Mouse (Mus musculus): ENCODE results near the gene Sema3c. TPM values are rescaled to one million over a fixed set of nuclear protein-coding genes. Genes with fewer than 3 reads are reported as not detected.

Gene Sema3c
- polyA plus RNA-seq, 1 experiment from 2014 or later: 22.2 TPM

DNA sequence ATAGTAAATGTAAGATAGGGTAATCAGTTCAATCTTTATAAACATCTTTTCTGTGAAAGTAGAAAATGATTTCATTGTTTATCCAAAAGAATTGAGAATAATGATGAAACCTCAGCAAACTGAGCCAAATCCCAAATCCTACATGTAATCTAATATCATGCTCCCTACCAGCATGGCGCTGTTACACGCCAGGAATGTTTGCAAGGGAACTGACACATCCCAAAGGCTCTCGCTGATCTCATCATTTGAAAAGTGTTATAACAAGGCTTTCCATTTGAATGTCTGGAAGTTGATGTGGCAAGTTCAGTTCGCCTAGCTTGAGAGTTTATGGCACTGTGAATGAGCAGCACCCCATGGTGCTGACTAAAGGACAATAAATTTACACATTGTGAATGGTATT is 145.9 kb downstream of the Sema3c start:
- Histone ChIP-seq H3K4me1 (replicated peaks; ENCODE audit: control insufficient read depth, insufficient read depth, low read length) (no peaks in the 10 kb centered on the region), H3K27ac (ENCODE audit: low read depth, low read length) (no peak overlapping the region), H3K4me3 (ENCODE audit: low read depth, low read length) (no peak overlapping the region), H3K9me3 (ENCODE audit: control insufficient read depth, low read length) (no peaks in the 10 kb centered on the region), H3K4me2 (replicated peaks; ENCODE audit: low read depth, low read length) (no peak overlapping the region), H3K27me3 (ENCODE audit: control insufficient read depth, insufficient read depth, low read length) (no peaks in the 10 kb centered on the region), H3K36me3 (ENCODE audit: control insufficient read depth, insufficient read depth, low read length) (no peaks in the 10 kb centered on the region), H3K9ac (ENCODE audit: low read depth, low read length) (no peak overlapping the region)
- DNase-seq (ENCODE audit: low spot score) (no peak), ATAC-seq (ENCODE audit: low FRiP score) (no peak)
- 71% methylated on average over 4 of the region's 4 CpGs for WGBS

DNA sequence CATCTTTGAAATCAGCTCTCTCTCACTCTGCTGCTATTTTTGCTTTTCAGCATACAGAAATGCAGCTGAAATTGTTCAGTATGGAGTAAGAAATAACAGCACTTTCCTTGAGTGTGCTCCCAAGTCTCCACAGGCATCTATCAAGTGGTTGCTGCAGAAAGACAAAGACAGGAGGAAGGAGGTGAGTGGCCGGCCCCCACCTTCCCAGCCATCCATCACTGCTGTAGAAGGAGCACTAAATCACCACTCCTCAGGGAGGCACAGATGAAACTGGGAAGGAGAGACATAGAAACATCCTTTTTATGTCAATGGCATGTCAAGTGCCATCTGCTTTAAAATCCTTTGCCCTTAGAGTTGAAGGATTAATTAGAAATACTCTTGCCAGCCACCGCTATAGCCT is 149.9 kb downstream of the Sema3c start:
- WGBS: 39% methylated on average over 2 of the region's 2 CpGs

DNA sequence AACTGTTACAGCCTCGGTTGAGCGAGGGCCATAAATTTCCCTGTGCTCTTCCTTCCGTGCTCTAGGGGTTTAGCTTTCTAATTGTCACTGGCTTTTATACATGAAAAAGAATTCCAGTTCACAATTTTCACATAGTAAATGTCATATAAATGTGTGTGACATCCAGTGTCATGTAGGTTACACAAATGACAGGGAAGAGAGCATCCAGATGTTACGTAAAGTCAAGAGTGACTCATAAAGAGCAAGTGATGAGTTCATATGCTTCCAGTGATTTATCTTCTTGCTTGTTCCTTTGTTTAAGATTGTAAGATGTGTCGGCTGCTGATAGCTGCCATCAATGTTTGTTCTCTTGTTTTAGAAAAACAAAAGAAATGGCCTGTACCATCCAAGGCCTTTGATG is 154.0 kb downstream of the Sema3c start:
- H3K9ac ChIP-seq (ENCODE audit: low read depth, low read length): no peak overlapping the region
- H3K27ac ChIP-seq (ENCODE audit: low read depth, low read length): no peak overlapping the region
- no peak overlapping the region for H3K4me3 ChIP-seq (ENCODE audit: low read depth, low read length)
- DNase-seq (ENCODE audit: low spot score) (no peak), ATAC-seq (ENCODE audit: low FRiP score) (no peak)
- H3K9me3 ChIP-seq (ENCODE audit: control insufficient read depth, low read length): no peaks in the 10 kb centered on the region
- WGBS: 69% methylated on average over 5 of the region's 5 CpGs
- no peaks in the 10 kb centered on the region for H3K4me1 ChIP-seq (replicated peaks; ENCODE audit: control insufficient read depth, insufficient read depth, low read length)
- no peaks in the 10 kb centered on the region for H3K27me3 ChIP-seq (ENCODE audit: control insufficient read depth, insufficient read depth, low read length)
- no peak overlapping the region for H3K4me2 ChIP-seq (replicated peaks; ENCODE audit: low read depth, low read length)
- no peaks in the 10 kb centered on the region for H3K36me3 ChIP-seq (ENCODE audit: control insufficient read depth, insufficient read depth, low read length)

More for the DNA sequence above, 149.9 kb downstream of the Sema3c start:
- no peaks in the 10 kb centered on the region for H3K4me1 ChIP-seq (replicated peaks; ENCODE audit: control insufficient read depth, insufficient read depth, low read length)
- H3K27me3 ChIP-seq (ENCODE audit: control insufficient read depth, insufficient read depth, low read length): no peaks in the 10 kb centered on the region
- H3K4me2 ChIP-seq (replicated peaks; ENCODE audit: low read depth, low read length): no peak overlapping the region
- no peak overlapping the region for H3K9ac ChIP-seq (ENCODE audit: low read depth, low read length)
- H3K9me3 ChIP-seq (ENCODE audit: control insufficient read depth, low read length): no peaks in the 10 kb centered on the region
- no peak for DNase-seq (ENCODE audit: low spot score)
- ATAC-seq (ENCODE audit: low FRiP score): 0 out of 2 replicates have a peak, but pooled peaks have one; percentile 59
- no peaks in the 10 kb centered on the region for H3K36me3 ChIP-seq (ENCODE audit: control insufficient read depth, insufficient read depth, low read length)
- no peak overlapping the region for H3K27ac ChIP-seq (ENCODE audit: low read depth, low read length)
- H3K4me3 ChIP-seq (ENCODE audit: low read depth, low read length): no peak overlapping the region

DNA sequence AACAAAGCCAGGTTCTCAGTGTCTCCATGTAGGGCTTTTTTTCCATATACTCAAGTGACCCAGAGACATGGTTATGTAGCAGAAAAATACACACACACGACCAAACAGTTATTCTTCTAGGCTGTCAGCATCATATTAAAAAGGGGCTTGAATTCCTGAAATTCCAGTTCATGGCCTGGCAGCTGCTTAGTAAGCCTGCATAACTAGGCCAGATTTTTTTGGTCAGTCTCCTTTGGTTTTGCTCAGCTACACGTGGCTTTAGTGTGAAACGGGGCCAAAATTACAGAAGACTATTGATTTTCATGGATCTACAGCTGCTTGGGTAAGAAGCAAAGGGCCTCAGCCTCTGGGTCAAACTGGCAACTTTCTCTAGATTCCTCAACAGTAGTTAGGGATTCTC is 165.7 kb downstream of the Sema3c start:
- ATAC-seq (ENCODE audit: low FRiP score) (no peak), DNase-seq (ENCODE audit: low spot score) (no peak)
- Histone ChIP-seq H3K36me3 (ENCODE audit: control insufficient read depth, insufficient read depth, low read length) (no peaks in the 10 kb centered on the region), H3K9ac (ENCODE audit: low read depth, low read length) (no peak overlapping the region), H3K4me3 (ENCODE audit: low read depth, low read length) (no peak overlapping the region), H3K4me2 (replicated peaks; ENCODE audit: low read depth, low read length) (no peak overlapping the region), H3K4me1 (replicated peaks; ENCODE audit: control insufficient read depth, insufficient read depth, low read length) (no peaks in the 10 kb centered on the region), H3K27me3 (ENCODE audit: control insufficient read depth, insufficient read depth, low read length) (no peaks in the 10 kb centered on the region), H3K27ac (ENCODE audit: low read depth, low read length) (no peak overlapping the region), H3K9me3 (ENCODE audit: control insufficient read depth, low read length) (no peaks in the 10 kb centered on the region)
- WGBS: 53% methylated on average over 3 of the region's 3 CpGs

DNA sequence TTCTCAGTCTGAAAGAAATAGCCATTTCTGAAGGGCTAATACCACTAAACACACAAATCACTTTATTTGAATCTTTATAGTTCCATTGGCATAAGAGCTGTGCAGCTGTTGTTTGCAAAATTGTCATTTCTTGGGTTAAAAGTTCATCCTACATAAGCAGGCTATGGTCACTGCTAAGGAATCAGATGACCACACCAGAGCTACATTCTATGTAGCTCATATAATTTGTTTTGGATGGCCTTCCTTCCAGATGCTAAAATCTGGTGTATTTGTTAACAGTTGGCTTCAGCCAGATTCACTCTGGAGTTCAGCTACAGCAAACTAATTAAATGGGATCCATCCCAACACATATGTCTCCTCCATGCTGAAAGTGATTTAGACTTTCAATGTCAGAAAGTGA is 172.4 kb downstream of the Sema3c start:
- DNase-seq (ENCODE audit: low spot score) (no peak), ATAC-seq (ENCODE audit: low FRiP score) (no peak)
- Histone ChIP-seq H3K27ac (ENCODE audit: low read depth, low read length) (no peak overlapping the region), H3K9me3 (ENCODE audit: control insufficient read depth, low read length) (no peaks in the 10 kb centered on the region), H3K4me1 (replicated peaks; ENCODE audit: control insufficient read depth, insufficient read depth, low read length) (no peaks in the 10 kb centered on the region), H3K36me3 (ENCODE audit: control insufficient read depth, insufficient read depth, low read length) (no peaks in the 10 kb centered on the region), H3K27me3 (ENCODE audit: control insufficient read depth, insufficient read depth, low read length) (no peaks in the 10 kb centered on the region), H3K4me2 (replicated peaks; ENCODE audit: low read depth, low read length) (no peak overlapping the region), H3K4me3 (ENCODE audit: low read depth, low read length) (no peak overlapping the region), H3K9ac (ENCODE audit: low read depth, low read length) (no peak overlapping the region)

DNA sequence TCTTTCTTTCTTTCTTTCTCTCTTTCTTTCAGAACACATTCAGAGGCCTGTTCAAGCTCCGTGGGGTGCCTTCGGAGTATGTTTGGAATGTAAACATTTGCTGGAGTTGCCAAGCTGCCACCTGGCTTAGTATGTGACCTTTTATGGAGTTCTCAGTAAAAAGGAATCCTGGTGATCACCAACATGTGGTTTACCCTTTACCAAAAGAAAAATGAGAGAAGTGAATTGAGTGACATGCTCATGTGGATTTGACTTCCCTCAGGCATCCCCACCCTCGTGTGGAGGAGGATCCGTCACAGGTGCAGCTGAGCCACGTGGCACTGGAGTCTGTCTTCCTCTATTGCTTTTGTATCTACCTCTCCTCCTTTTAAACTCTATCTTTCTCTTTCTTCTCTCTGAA is 173.1 kb downstream of the Sema3c start:
- Histone ChIP-seq H3K27ac (ENCODE audit: low read depth, low read length) (no peak overlapping the region), H3K4me2 (replicated peaks; ENCODE audit: low read depth, low read length) (no peak overlapping the region), H3K36me3 (ENCODE audit: control insufficient read depth, insufficient read depth, low read length) (no peaks in the 10 kb centered on the region), H3K9ac (ENCODE audit: low read depth, low read length) (no peak overlapping the region), H3K4me3 (ENCODE audit: low read depth, low read length) (no peak overlapping the region), H3K9me3 (ENCODE audit: control insufficient read depth, low read length) (no peaks in the 10 kb centered on the region), H3K27me3 (ENCODE audit: control insufficient read depth, insufficient read depth, low read length) (no peaks in the 10 kb centered on the region), H3K4me1 (replicated peaks; ENCODE audit: control insufficient read depth, insufficient read depth, low read length) (no peaks in the 10 kb centered on the region)
- WGBS: 21% methylated on average over 5 of the region's 5 CpGs
- no peak for DNase-seq (ENCODE audit: low spot score)
- no peak for ATAC-seq (ENCODE audit: low FRiP score)

DNA sequence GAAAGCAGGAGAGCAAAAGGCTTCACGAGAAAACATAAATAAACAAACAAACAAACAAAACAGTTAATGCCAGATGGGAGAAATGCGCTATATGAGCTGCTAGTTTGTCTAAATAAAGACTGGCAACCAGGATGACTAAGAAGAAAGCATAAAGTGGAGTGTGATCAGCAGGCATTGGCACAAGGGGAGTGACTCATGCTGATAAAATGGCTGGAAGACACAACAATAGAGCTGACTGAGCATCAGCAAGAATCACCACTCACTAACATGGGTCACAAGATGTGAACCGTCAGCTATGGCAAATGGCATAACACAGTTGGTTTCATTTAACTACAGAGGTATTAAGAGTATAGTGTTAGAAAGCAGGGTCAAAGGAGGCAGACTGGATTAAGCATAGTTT is 174.2 kb downstream of the Sema3c start:
- Histone ChIP-seq H3K27ac (ENCODE audit: low read depth, low read length) (no peak overlapping the region), H3K4me3 (ENCODE audit: low read depth, low read length) (no peak overlapping the region), H3K4me1 (replicated peaks; ENCODE audit: control insufficient read depth, insufficient read depth, low read length) (no peaks in the 10 kb centered on the region), H3K36me3 (ENCODE audit: control insufficient read depth, insufficient read depth, low read length) (no peaks in the 10 kb centered on the region), H3K4me2 (replicated peaks; ENCODE audit: low read depth, low read length) (no peak overlapping the region), H3K9me3 (ENCODE audit: control insufficient read depth, low read length) (no peaks in the 10 kb centered on the region), H3K9ac (ENCODE audit: low read depth, low read length) (no peak overlapping the region), H3K27me3 (ENCODE audit: control insufficient read depth, insufficient read depth, low read length) (no peaks in the 10 kb centered on the region)
- DNase-seq (ENCODE audit: low spot score) (no peak), ATAC-seq (ENCODE audit: low FRiP score) (no peak)
- WGBS: 77% methylated on average over 3 of the region's 3 CpGs

DNA sequence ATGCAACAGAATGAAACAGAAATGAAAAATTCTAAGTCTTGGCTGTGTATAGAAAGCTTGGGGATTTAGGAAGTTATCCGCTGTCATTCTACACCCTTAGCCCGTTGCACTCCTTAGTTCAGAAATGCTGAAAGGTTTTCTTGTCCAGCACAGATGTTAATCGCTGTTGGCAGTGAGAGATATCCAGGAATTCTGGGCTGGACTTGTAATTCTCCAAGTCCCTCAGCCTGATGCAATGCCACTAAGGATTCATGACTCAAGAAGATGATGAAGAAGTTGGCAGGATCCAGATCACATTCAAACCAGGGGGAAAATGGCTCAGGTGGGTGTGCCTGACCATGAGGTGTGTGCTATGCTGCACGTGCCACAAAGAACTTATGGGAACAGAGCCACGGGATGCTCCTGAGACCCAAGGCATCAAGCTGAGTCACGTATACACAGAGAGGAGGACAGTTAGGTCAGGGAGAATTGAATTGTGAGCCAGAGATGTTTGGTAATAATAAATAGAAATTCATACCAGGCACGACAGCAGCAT is 179.5 kb downstream of the Sema3c start:
- H3K4me3 ChIP-seq (ENCODE audit: low read depth, low read length): no peak overlapping the region
- ATAC-seq (ENCODE audit: low FRiP score) (no peak), DNase-seq (ENCODE audit: low spot score) (no peak)
- H3K9ac ChIP-seq (ENCODE audit: low read depth, low read length): no peak overlapping the region
- H3K27ac ChIP-seq (ENCODE audit: low read depth, low read length): no peak overlapping the region
- no peak overlapping the region for H3K4me2 ChIP-seq (replicated peaks; ENCODE audit: low read depth, low read length)
- H3K9me3 ChIP-seq (ENCODE audit: control insufficient read depth, low read length): no peaks in the 10 kb centered on the region
- H3K36me3 ChIP-seq (ENCODE audit: control insufficient read depth, insufficient read depth, low read length): no peaks in the 10 kb centered on the region
- 83% methylated on average over 7 of the region's 7 CpGs for WGBS
- H3K4me1 ChIP-seq (replicated peaks; ENCODE audit: control insufficient read depth, insufficient read depth, low read length): no peaks in the 10 kb centered on the region
- H3K27me3 ChIP-seq (ENCODE audit: control insufficient read depth, insufficient read depth, low read length): no peaks in the 10 kb centered on the region

DNA sequence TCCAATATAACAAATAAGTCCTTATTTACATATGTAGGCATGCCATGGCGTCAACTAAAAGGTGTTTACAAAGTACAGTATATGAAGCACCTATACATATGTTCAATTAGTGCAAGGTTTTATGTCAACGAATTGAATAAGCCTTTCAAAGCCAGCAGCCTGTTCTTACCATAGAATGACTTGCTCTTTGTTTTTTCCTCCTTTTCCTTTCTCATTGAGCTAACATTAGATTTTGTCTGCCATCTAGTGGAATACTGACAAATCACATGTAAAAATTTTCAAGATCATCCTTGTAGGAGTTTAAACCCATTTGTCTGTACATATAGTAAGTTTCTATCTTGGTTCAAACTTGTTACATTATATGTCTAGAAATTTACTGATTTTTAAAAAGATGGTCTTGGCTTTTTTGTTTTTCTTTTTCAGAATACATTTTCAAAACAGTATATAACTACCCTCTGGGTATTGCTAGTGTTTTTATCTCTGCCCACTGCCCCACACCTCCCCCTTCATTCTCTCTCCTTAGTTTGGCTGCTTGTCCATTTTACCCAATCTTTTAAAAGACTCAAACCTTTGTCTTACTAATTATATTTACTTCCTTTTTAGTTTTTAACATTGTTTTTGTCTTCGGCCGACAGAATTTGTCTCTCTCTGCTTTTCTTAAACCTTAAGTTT is 192.1 kb downstream of the Sema3c start:
- WGBS: 61% methylated on average over 4 of the region's 4 CpGs
- DNase-seq (ENCODE audit: low spot score) (peak; percentile 61), ATAC-seq (ENCODE audit: low FRiP score) (peak; percentile 55)
- no peak overlapping the region for H3K4me3 ChIP-seq (ENCODE audit: low read depth, low read length)
- H3K36me3 ChIP-seq (ENCODE audit: control insufficient read depth, insufficient read depth, low read length): no peaks in the 10 kb centered on the region
- no peaks in the 10 kb centered on the region for H3K4me1 ChIP-seq (replicated peaks; ENCODE audit: control insufficient read depth, insufficient read depth, low read length)
- no peak overlapping the region for H3K4me2 ChIP-seq (replicated peaks; ENCODE audit: low read depth, low read length)
- H3K9me3 ChIP-seq (ENCODE audit: control insufficient read depth, low read length): no peaks in the 10 kb centered on the region
- no peaks in the 10 kb centered on the region for H3K27me3 ChIP-seq (ENCODE audit: control insufficient read depth, insufficient read depth, low read length)
- H3K9ac ChIP-seq (ENCODE audit: low read depth, low read length): no peak overlapping the region
- H3K27ac ChIP-seq (ENCODE audit: low read depth, low read length): no peak overlapping the region

Measured in hindbrain, embryonic 11.5 days (tissue).